Mouse (Mus musculus) embryonic facial prominence, embryonic 11.5 days (tissue): ENCODE results near the gene Cemip. TPM values are rescaled to one million over a fixed set of nuclear protein-coding genes. Genes with fewer than 3 reads are reported as not detected.

Experiments used
- ATAC-seq: fragments of 200-750 bp; cut with Nextera tagmentation; replicated peaks from 2 replicates; pipeline ENCODE4 v1.8.0; 2017; ENCODE audit warnings: low read depth; ENCODE audit not compliant: insufficient number of reproducible peaks, low FRiP score, low TSS enrichment
- DNase-seq: peaks from one replicate; pipeline ENCODE4 v3.0.0-alpha.2; 2015; ENCODE audit warnings: low spot score
- H3K27ac ChIP-seq: fragments of 300-500 bp; sonication (generic); replicated peaks from 2 replicates; pipeline ENCODE4 v1.5.1; 2014; ENCODE audit warnings: mild to moderate bottlenecking, low read depth, low read length, control low read depth
- H3K27me3 ChIP-seq: fragments of 300-500 bp; sonication (generic); 2 replicates; pipeline ENCODE4 v1.6.1; 2014; ENCODE audit warnings: mild to moderate bottlenecking, low read length, moderate library complexity, mixed read lengths; ENCODE audit not compliant: control insufficient read depth, insufficient read depth
- H3K36me3 ChIP-seq: fragments of 300-500 bp; sonication (generic); replicated peaks from 2 replicates; pipeline ENCODE4 v1.6.1; 2014; ENCODE audit warnings: low read depth, mild to moderate bottlenecking, low read length, moderate library complexity, mixed read lengths; ENCODE audit not compliant: control insufficient read depth, insufficient read depth
- H3K4me1 ChIP-seq: fragments of 300-500 bp; sonication (generic); 2 replicates; pipeline ENCODE4 v1.6.1; 2014; ENCODE audit warnings: low read length, mixed read lengths; ENCODE audit not compliant: control insufficient read depth, insufficient read depth
- H3K4me2 ChIP-seq: fragments of 300-500 bp; sonication (generic); 2 replicates; pipeline ENCODE4 v1.6.1; 2014; ENCODE audit warnings: low read depth, mild to moderate bottlenecking, control low read depth, low read length, moderate library complexity
- H3K4me3 ChIP-seq: fragments of 300-500 bp; sonication (generic); 2 replicates; pipeline ENCODE4 v1.5.1; 2014; ENCODE audit warnings: low read depth, low read length, control low read depth
- H3K9ac ChIP-seq: fragments of 300-500 bp; sonication (generic); replicated peaks from 2 replicates; pipeline ENCODE4 v1.6.1; 2014; ENCODE audit warnings: mild to moderate bottlenecking, control low read depth, low read length
- H3K9me3 ChIP-seq: fragments of 300-500 bp; sonication (generic); replicated peaks from 2 replicates; pipeline ENCODE4 v1.6.1; 2016; ENCODE audit warnings: mild to moderate bottlenecking, low read length, inconsistent platforms, mixed read lengths; ENCODE audit not compliant: control insufficient read depth
- WGBS: fragments of 180-500 bp; shearing (Covaris S2); extraction: QIAGEN DNeasy Blood & Tissue Kit; methylation state at CpG from one replicate; pipeline ENCODE4 v1.1.7; 2014; 5-methylcytosine and 5-hydroxymethylcytosine counted together
- polyA plus RNA-seq: library from polyadenylated mRNA; unstranded; fragments of >200 nt; fragmentation: Nextera tagmentation; extraction: Ambion mirVana; gene quantifications from 2 replicates; pipeline ENCODE4 v1.2.1, GENCODE M21; 2014

Gene Cemip
- polyA plus RNA-seq, 1 experiment from 2014 or later, result 0.58 TPM

GRCm38 (mm10) chr7:83939017-83939721, 147.1 kb downstream of the Cemip start:
- Histone ChIP-seq H3K4me3 (no peak overlapping the region), H3K27ac (no peak overlapping the region), H3K4me1 (no peaks in the 10 kb centered on the region), H3K4me2 (no peak overlapping the region), H3K36me3 (no peaks in the 10 kb centered on the region), H3K9me3 (no peaks in the 10 kb centered on the region), H3K27me3 (no peaks in the 10 kb centered on the region), H3K9ac (no peak overlapping the region)
- no peak for DNase-seq
- 60% methylated on average over 3 of the region's 3 CpGs for WGBS
- no peak for ATAC-seq

GRCm38 (mm10) chr7:83921637-83922036, 164.7 kb downstream of the Cemip start:
- Histone ChIP-seq H3K4me1 (no peaks in the 10 kb centered on the region), H3K27ac (no peak overlapping the region), H3K4me2 (no peak overlapping the region), H3K27me3 (no peaks in the 10 kb centered on the region), H3K36me3 (no peaks in the 10 kb centered on the region), H3K9ac (no peak overlapping the region), H3K4me3 (no peak overlapping the region), H3K9me3 (no peaks in the 10 kb centered on the region)
- 33% methylated on average over 3 of the region's 3 CpGs for WGBS
- no peak for DNase-seq
- no peak for ATAC-seq

- no peak overlapping the region for H3K4me2 ChIP-seq
- H3K27me3 ChIP-seq, result no peaks in the 10 kb centered on the region
- H3K36me3 ChIP-seq, result no peaks in the 10 kb centered on the region
- WGBS, result 86% methylated on average over 4 of the region's 4 CpGs
- no peak overlapping the region for H3K4me3 ChIP-seq
- no peaks in the 10 kb centered on the region for H3K9me3 ChIP-seq
- no peak overlapping the region for H3K9ac ChIP-seq
- no peak for ATAC-seq
- no peak for DNase-seq
- H3K27ac ChIP-seq, result no peak overlapping the region
- no peaks in the 10 kb centered on the region for H3K4me1 ChIP-seq
These were observed 166.1 kb downstream of the Cemip start for GRCm38 (mm10) chr7:83920241-83920640.

DNA sequence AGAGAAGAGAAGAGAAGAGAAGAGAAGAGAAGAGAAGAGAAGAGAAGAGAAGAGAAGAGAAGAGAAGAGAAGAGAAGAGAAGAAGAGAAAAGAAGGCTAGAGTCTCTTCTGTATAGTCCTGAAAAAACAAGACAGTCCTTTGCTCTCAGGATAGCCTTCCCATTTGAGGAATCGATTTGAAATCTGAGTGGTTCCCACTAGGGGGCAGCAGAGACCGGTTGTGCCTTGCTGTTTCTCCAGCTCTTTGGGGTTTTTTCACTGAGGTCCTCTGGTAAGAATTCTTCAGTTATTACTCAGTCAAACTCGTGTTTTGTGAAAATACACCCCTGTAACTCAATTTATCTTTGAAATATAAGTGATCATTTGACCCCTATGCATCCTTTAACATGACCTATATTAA, 171.7 kb downstream of the Cemip start:
- no peak for ATAC-seq
- no peak overlapping the region for H3K4me3 ChIP-seq
- no peaks in the 10 kb centered on the region for H3K4me1 ChIP-seq
- H3K4me2 ChIP-seq, result no peak overlapping the region
- H3K9ac ChIP-seq, result no peak overlapping the region
- 0% methylated on average over 3 of the region's 3 CpGs for WGBS
- H3K36me3 ChIP-seq, result no peaks in the 10 kb centered on the region
- no peaks in the 10 kb centered on the region for H3K9me3 ChIP-seq
- no peak overlapping the region for H3K27ac ChIP-seq
- peak; percentile 90 for DNase-seq
- H3K27me3 ChIP-seq, result no peaks in the 10 kb centered on the region

- ATAC-seq, result no peak
- WGBS, result 74% methylated on average over 9 of the region's 9 CpGs
- H3K4me1 ChIP-seq, result no peaks in the 10 kb centered on the region
- DNase-seq, result no peak
- no peak overlapping the region for H3K27ac ChIP-seq
- no peak overlapping the region for H3K9ac ChIP-seq
- H3K4me3 ChIP-seq, result no peak overlapping the region
- no peaks in the 10 kb centered on the region for H3K36me3 ChIP-seq
- no peaks in the 10 kb centered on the region for H3K9me3 ChIP-seq
- H3K27me3 ChIP-seq, result no peaks in the 10 kb centered on the region
- H3K4me2 ChIP-seq, result no peak overlapping the region
These were observed 172.3 kb downstream of the Cemip start for GRCm38 (mm10) chr7:83913995-83914394.

GRCm38 (mm10) chr7:83913405-83913932, 172.8 kb downstream of the Cemip start:
- Histone ChIP-seq H3K4me2 (no peak overlapping the region), H3K9me3 (no peaks in the 10 kb centered on the region), H3K4me3 (no peak overlapping the region), H3K36me3 (no peaks in the 10 kb centered on the region), H3K27ac (no peak overlapping the region), H3K27me3 (no peaks in the 10 kb centered on the region), H3K4me1 (no peaks in the 10 kb centered on the region), H3K9ac (no peak overlapping the region)
- WGBS, result 90% methylated on average over 6 of the region's 6 CpGs
- no peak for DNase-seq
- no peak for ATAC-seq

DNA sequence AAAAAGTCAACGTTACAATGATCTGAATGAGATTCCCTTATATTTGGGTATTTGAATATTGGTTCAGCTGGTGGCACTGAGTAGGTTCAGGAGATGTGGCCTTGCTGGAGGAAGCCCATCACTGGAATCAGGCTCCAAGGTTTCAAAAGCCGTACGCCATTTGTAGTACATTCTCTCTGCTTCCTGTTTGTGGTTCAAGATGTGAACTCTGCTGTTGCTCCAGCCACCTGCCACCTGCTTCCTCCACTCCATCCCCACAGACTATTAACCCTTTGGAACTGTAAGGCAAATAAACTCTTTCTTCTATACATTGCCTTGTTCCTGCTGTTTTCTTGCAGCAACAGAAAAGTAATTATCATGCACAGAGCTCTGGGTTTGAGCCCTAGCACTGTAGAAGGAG, 174.4 kb downstream of the Cemip start:
- ATAC-seq (no peak), DNase-seq (no peak)
- no peak overlapping the region for H3K27ac ChIP-seq
- no peaks in the 10 kb centered on the region for H3K9me3 ChIP-seq
- H3K4me3 ChIP-seq, result no peak overlapping the region
- H3K36me3 ChIP-seq, result no peaks in the 10 kb centered on the region
- no peak overlapping the region for H3K9ac ChIP-seq
- no peaks in the 10 kb centered on the region for H3K4me1 ChIP-seq
- H3K4me2 ChIP-seq, result no peak overlapping the region
- H3K27me3 ChIP-seq, result no peaks in the 10 kb centered on the region
- 74% methylated on average over 3 of the region's 3 CpGs for WGBS

DNA sequence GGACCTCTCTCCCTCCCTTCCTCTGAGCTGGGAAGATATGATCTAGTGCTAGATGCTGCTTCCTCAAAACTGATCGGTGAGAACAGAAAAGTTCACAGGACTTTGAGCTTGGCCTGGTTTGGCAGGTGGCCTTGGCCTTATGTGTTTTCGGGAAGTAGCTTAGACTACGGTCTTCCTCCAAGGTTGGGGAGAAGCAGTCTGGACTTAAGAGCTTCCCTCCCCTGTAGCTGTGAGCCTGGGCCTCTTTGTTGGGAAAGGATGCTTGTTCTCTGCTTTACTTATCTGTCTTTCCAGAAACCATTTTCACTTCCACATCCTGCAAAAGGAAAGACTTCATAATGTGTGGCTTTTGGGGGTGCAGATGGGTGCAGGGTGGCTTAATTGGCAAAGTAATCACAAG, 181.5 kb downstream of the Cemip start:
- no peak for ATAC-seq
- 96% methylated on average over 3 of the region's 3 CpGs for WGBS
- H3K4me3 ChIP-seq, result no peak overlapping the region

More for the DNA sequence above, 181.5 kb downstream of the Cemip start:
- no peak for DNase-seq
- no peaks in the 10 kb centered on the region for H3K9me3 ChIP-seq
- H3K27me3 ChIP-seq, result no peaks in the 10 kb centered on the region
- H3K9ac ChIP-seq, result no peak overlapping the region
- H3K27ac ChIP-seq, result no peak overlapping the region
- no peak overlapping the region for H3K4me2 ChIP-seq
- H3K4me1 ChIP-seq, result no peaks in the 10 kb centered on the region
- no peaks in the 10 kb centered on the region for H3K36me3 ChIP-seq
